Mouse (Mus musculus) limb, embryonic 15.5 days (tissue): ENCODE data around the gene Txnrd3. TPM values are rescaled to one million over a fixed set of nuclear protein-coding genes. Genes with fewer than 3 reads are reported as not detected.

Experiments used
- ATAC-seq: fragments of 200-750 bp; cut with Nextera tagmentation; 2 replicates; pipeline ENCODE4 v1.8.0; 2017; ENCODE audit warnings: low read depth, moderate TSS enrichment; ENCODE audit not compliant: insufficient number of reproducible peaks, low FRiP score, low TSS enrichment
- H3K27ac ChIP-seq: fragments of 300-500 bp; sonication (generic); 2 replicates; pipeline ENCODE4 v1.5.1; 2015; ENCODE audit warnings: moderate library complexity, mild to moderate bottlenecking, inconsistent platforms
- H3K27me3 ChIP-seq: fragments of 300-500 bp; sonication (generic); 2 replicates; pipeline ENCODE4 v1.6.1; 2015; ENCODE audit warnings: inconsistent platforms
- H3K36me3 ChIP-seq: fragments of 300-500 bp; sonication (generic); 2 replicates; pipeline ENCODE4 v1.6.1; 2015; ENCODE audit warnings: inconsistent platforms
- H3K4me1 ChIP-seq: fragments of 300-500 bp; sonication (generic); 2 replicates; pipeline ENCODE4 v1.6.1; 2015; ENCODE audit warnings: inconsistent platforms
- H3K4me2 ChIP-seq: fragments of 300-500 bp; sonication (generic); 2 replicates; pipeline ENCODE4 v1.6.1; 2015; ENCODE audit warnings: mild to moderate bottlenecking, inconsistent platforms
- H3K4me3 ChIP-seq: fragments of 300-500 bp; sonication (generic); 2 replicates; pipeline ENCODE4 v1.5.1; 2015; ENCODE audit warnings: mild to moderate bottlenecking, inconsistent platforms
- H3K9ac ChIP-seq: fragments of 300-500 bp; sonication (generic); 2 replicates; pipeline ENCODE4 v1.6.1; 2015; ENCODE audit warnings: inconsistent platforms
- H3K9me3 ChIP-seq: fragments of 300-500 bp; sonication (generic); 2 replicates; pipeline ENCODE4 v1.6.1; 2016; ENCODE audit warnings: inconsistent platforms
- WGBS: fragments of 180-500 bp; shearing (Covaris S2); methylation state at CpG from one replicate; pipeline ENCODE4 v1.1.7; 2015; 5-methylcytosine and 5-hydroxymethylcytosine counted together
- polyA plus RNA-seq: library from polyadenylated mRNA; unstranded; fragments of >200 nt; fragmentation: Nextera tagmentation; extraction: Ambion mirVana; gene quantifications from 2 replicates; pipeline ENCODE4 v1.2.1, GENCODE M21; 2015

The Txnrd3 gene
- polyA plus RNA-seq, 1 experiment from 2014 or later = 8.2 TPM

DNA sequence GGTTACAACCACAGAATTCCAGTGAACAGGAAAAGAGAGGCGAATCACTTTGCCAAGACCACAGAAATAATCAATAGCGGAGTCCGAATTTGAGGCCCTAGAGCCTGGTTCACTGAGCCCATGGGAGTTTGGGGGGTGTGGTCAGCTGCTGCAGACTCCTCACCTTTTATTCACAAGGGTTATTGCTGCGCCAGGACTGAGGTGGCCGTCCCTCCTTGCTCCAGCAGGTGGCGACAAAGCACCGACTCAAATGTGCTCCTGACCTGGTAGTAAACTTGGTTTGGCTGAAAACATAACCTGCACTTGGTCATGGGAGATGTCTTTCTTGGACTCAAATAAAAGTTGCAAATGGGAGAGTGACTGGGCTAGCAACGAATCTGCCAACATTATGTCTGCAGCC, 36.4 kb downstream of the Txnrd3 start:
- H3K27ac ChIP-seq = no peak overlapping the region
- no peaks in the 10 kb centered on the region for H3K4me1 ChIP-seq
- H3K9ac ChIP-seq = no peak overlapping the region
- no peaks in the 10 kb centered on the region for H3K36me3 ChIP-seq
- no peak for ATAC-seq
- WGBS = 9% methylated on average over 8 of the region's 8 CpGs
- H3K27me3 ChIP-seq = no peaks in the 10 kb centered on the region
- no peaks in the 10 kb centered on the region for H3K9me3 ChIP-seq
- no peak overlapping the region for H3K4me3 ChIP-seq
- H3K4me2 ChIP-seq = no peak overlapping the region

DNA sequence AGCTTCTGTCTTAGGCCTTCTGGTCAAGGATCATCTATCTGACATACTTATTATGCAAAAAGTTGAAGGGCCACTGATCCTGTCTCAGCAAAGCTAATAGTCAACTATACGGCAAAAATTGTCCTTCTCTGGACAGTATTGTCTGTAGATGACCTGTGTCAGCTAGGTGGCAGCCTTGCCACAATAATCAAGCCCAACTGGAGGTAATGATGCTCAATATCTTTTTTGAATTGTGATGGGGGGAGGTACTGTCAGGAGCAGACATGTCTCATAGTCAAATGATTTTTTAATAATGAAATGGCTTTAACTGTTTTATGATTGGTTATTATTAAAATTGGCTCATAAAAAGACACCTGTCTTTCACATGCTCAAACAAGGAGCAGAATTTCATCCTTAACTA, 40.4 kb downstream of the Txnrd3 start:
- H3K4me3 ChIP-seq = no peak overlapping the region
- no peaks in the 10 kb centered on the region for H3K27me3 ChIP-seq
- WGBS = 60% methylated on average over 1 of the region's 1 CpGs
- ATAC-seq = no peak
- H3K4me2 ChIP-seq = no peak overlapping the region
- no peak overlapping the region for H3K9ac ChIP-seq
- no peak overlapping the region for H3K27ac ChIP-seq
- H3K9me3 ChIP-seq = no peaks in the 10 kb centered on the region
- no peaks in the 10 kb centered on the region for H3K36me3 ChIP-seq
- H3K4me1 ChIP-seq = no peaks in the 10 kb centered on the region

DNA sequence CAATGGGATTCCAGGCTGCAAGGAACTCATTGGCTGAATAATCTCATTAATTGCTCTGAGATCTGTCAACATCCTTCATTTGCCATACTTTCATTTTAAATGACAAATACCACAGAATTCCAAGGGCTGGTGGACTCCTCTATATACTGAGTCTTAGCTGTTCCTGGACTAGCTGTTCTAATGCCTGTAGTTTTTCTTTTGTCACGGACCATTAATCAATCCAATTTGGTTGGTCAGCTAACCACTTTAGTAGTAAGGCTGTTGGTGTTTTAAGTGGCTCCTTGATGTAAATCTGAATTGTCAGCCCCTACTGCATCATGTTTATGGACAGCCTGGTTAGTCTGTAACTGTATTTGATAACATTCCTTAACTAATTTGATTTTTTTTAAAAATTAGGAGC, 43.3 kb downstream of the Txnrd3 start:
- H3K4me2 ChIP-seq = no peak overlapping the region
- 74% methylated on average over 1 of the region's 1 CpGs for WGBS
- H3K4me3 ChIP-seq = no peak overlapping the region
- no peaks in the 10 kb centered on the region for H3K9me3 ChIP-seq
- ATAC-seq = no peak
- H3K27ac ChIP-seq = no peak overlapping the region
- no peaks in the 10 kb centered on the region for H3K4me1 ChIP-seq
- no peak overlapping the region for H3K9ac ChIP-seq
- no peaks in the 10 kb centered on the region for H3K27me3 ChIP-seq
- H3K36me3 ChIP-seq = no peaks in the 10 kb centered on the region

DNA sequence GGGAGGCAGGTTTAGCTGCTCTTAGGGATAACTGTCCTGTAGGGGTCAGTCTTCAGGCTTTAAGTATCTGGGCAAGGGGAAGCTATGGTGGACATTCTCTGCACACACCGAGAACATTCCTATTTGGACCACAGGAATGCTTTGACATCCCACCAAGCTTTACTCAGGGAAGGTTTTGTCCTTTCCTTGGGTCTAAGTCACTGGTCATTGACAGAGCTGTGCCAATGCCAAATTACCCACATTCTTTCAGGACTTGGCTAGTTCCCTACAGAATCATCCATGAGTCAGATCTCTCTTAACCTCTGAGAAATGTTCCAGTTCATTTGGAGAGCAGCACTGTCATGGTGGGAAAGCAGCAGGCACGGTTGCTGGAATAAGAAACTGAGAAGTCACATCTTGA, 62.8 kb downstream of the Txnrd3 start:
- no peak overlapping the region for H3K4me3 ChIP-seq
- H3K4me2 ChIP-seq = no peak overlapping the region
- no peaks in the 10 kb centered on the region for H3K9me3 ChIP-seq
- H3K36me3 ChIP-seq = no peaks in the 10 kb centered on the region
- 61% methylated on average over 2 of the region's 2 CpGs for WGBS
- no peak overlapping the region for H3K27ac ChIP-seq
- H3K27me3 ChIP-seq = no peaks in the 10 kb centered on the region
- no peak overlapping the region for H3K9ac ChIP-seq
- no peaks in the 10 kb centered on the region for H3K4me1 ChIP-seq
- no peak for ATAC-seq

DNA sequence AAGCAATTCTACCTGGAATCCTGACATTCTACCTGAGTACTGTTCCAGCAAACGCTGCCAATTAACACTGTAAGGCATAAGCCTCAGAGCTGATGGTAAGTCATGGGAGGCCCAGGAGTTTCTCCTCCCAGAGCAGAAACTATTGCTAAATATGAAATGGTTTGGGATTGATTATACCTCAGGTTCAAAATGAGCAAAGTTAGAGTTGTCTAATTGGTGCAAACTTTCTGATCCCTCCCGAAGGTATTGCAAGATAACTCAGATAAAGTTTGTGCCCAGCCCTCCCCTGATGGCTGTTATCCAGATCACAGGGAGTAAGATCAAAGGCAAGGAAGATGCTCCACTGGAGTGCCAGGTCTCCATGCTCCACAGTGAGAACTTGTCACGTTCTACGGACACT, 63.5 kb downstream of the Txnrd3 start, which contains the start of gene Vmn1r40:
Gene Vmn1r40, plus strand, starts transcription at position 301 of the 400 bp plus-strand sequence.
- no peak for ATAC-seq
- Histone ChIP-seq H3K36me3 (no peaks in the 10 kb centered on the region), H3K9me3 (no peaks in the 10 kb centered on the region), H3K27me3 (no peaks in the 10 kb centered on the region), H3K4me1 (no peaks in the 10 kb centered on the region), H3K27ac (no peak within 1 kb of the TSS), H3K4me3 (no peak within 1 kb of the TSS), H3K4me2 (no peak within 1 kb of the TSS), H3K9ac (no peak within 1 kb of the TSS)
- WGBS = 65% methylated on average over 4 of the region's 4 CpGs

DNA sequence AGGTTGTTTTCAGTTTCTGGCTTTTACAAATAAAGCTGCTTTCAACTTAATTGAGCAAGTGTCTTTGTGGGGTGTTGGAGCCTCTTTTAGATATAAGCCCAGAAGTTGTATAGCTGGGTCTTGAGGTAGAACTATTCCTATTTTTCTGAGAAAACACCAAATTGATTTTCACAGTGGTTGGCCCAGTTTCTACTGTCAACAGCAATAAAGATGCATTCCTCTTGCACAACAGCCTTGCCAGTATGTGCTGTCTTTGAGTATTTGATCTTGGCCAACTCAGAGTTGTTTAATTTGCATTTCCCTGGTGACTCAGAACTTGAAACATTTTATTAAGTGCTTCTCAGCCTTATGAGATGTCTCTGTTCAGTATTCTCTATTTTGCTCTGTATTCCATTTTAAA, 74.3 kb downstream of the Txnrd3 start:
- no peak overlapping the region for H3K27ac ChIP-seq
- no peaks in the 10 kb centered on the region for H3K4me1 ChIP-seq
- no peak overlapping the region for H3K9ac ChIP-seq
- no peak overlapping the region for H3K4me3 ChIP-seq
- no peak for ATAC-seq
- no peaks in the 10 kb centered on the region for H3K36me3 ChIP-seq
- H3K27me3 ChIP-seq = no peaks in the 10 kb centered on the region
- no peaks in the 10 kb centered on the region for H3K9me3 ChIP-seq
- H3K4me2 ChIP-seq = no peak overlapping the region

Other genes starting within 250 kb of the Txnrd3 start
- 48.9 and 49.4 TPM in 2 replicates for gene Chchd6, start 48.3 kb upstream of the Txnrd3 start, polyA plus RNA-seq
- gene Vmn1r40, start 63.6 kb downstream of the Txnrd3 start, polyA plus RNA-seq = not detected in 2 replicates
- not detected in 2 replicates for gene Vmn1r41, start 96.8 kb downstream of the Txnrd3 start, polyA plus RNA-seq
- gene Vmn1r42, start 232.4 kb downstream of the Txnrd3 start, polyA plus RNA-seq = not detected in 2 replicates
- gene Vmn1r43, start 232.4 kb downstream of the Txnrd3 start, polyA plus RNA-seq = 0.04 TPM in 2 replicates
- gene Vmn1r44, start 239.7 kb downstream of the Txnrd3 start, polyA plus RNA-seq = 0.11 TPM in 1 of 2 replicates, not detected in the other